Mouse (Mus musculus) ES-E14 (cell line): ENCODE measurements around the gene Slc38a10. TPM values are rescaled to one million over a fixed set of nuclear protein-coding genes. Genes with fewer than 3 reads are reported as not detected.
A peak's percentile ranks its signal among the peaks of the same experiment; 100 is the strongest.

Source experiments
- DNase-seq: peaks from one replicate; pipeline ENCODE4 v3.0.0-alpha.2; 2013; ENCODE audit warnings: low read depth, low spot score
- H3K27ac ChIP-seq: 2 replicates; pipeline ENCODE4 v1.5.1; 2012; ENCODE audit warnings: low read depth, mild to moderate bottlenecking, low read length, moderate library complexity, mixed read lengths; ENCODE audit not compliant: poor library complexity, insufficient read depth, severe bottlenecking
- H3K36me3 ChIP-seq: 2 replicates; pipeline ENCODE4 v1.6.1; 2012; ENCODE audit warnings: mild to moderate bottlenecking, low read length, moderate library complexity, mixed read lengths; ENCODE audit not compliant: control insufficient read depth, poor library complexity, insufficient read depth, severe bottlenecking
- H3K4me1 ChIP-seq, 2 experiments: fragments of 150-350 bp in 1 of 2; sonication (generic) in 1 of 2; 2 replicates each; pipeline ENCODE4 v1.6.1; 2012; ENCODE audit warnings: low read length in 2 of 2, mild to moderate bottlenecking in 1 of 2, mixed read lengths in 1 of 2; ENCODE audit not compliant: control insufficient read depth in 2 of 2, insufficient read depth in 2 of 2, poor library complexity in 1 of 2
- H3K4me3 ChIP-seq, 2 experiments: fragments of 150-350 bp in 1 of 2; sonication (generic) in 1 of 2; 2 replicates each; pipeline ENCODE4 v1.5.1; 2012; ENCODE audit warnings: low read length in 2 of 2, low read depth in 1 of 2, mild to moderate bottlenecking in 1 of 2, mixed read lengths in 1 of 2; ENCODE audit not compliant: insufficient read depth in 1 of 2, poor library complexity in 1 of 2, severe bottlenecking in 1 of 2
- H3K9ac ChIP-seq: 2 replicates; pipeline ENCODE4 v1.6.1; 2012; ENCODE audit warnings: low read depth, mild to moderate bottlenecking, low read length, mixed read lengths; ENCODE audit not compliant: poor library complexity, insufficient read depth, severe bottlenecking
- H3K9me3 ChIP-seq: fragments of 150-350 bp; sonication (generic); 2 replicates; pipeline ENCODE4 v1.6.1; 2012; ENCODE audit warnings: low read depth, mild to moderate bottlenecking, low read length; ENCODE audit not compliant: control insufficient read depth, insufficient read depth
- CHD2 ChIP-seq: IDR thresholded peaks from 2 replicates; pipeline ENCODE4 v1.6.1; 2014; ENCODE audit warnings: mild to moderate bottlenecking, low read depth, low read length, inconsistent platforms
- HCFC1 ChIP-seq: IDR thresholded peaks from 2 replicates; pipeline ENCODE4 v1.6.1; 2012; ENCODE audit warnings: low read length, inconsistent platforms, borderline replicate concordance; ENCODE audit not compliant: insufficient read depth
- MAFK ChIP-seq: IDR thresholded peaks from 2 replicates; pipeline ENCODE4 v1.6.1; 2014; ENCODE audit warnings: mild to moderate bottlenecking, low read depth, low read length, inconsistent platforms; ENCODE audit not compliant: insufficient read depth
- ZC3H11A ChIP-seq: IDR thresholded peaks from 2 replicates; pipeline ENCODE4 v1.6.1; 2012; ENCODE audit warnings: low read depth, mild to moderate bottlenecking, inconsistent platforms, low read length, borderline replicate concordance
- ZNF384 ChIP-seq: IDR thresholded peaks from 2 replicates; pipeline ENCODE4 v1.6.1; 2012; ENCODE audit warnings: low read depth, low read length, inconsistent platforms
- in situ Hi-C, 2 experiments: fragments of 600-800 bp; cut with MboI; formaldehyde crosslinking; loops; one replicate each; pipeline ENCODE4 v1.15.1; 2025; ENCODE audit warnings: low sequenced_read_pairs in 2 of 2, inconsistent platforms in 1 of 2; ENCODE audit not compliant: unreplicated experiment in 2 of 2
- total RNA-seq: library from RNA; depleted of rRNA; stranded (reverse); fragments of 300-350 nt; gene quantifications from 2 replicates; pipeline ENCODE4 v1.2.3, GENCODE M21; 2012

Gene Slc38a10
- total RNA-seq, 1 experiment: 146 TPM

DNA sequence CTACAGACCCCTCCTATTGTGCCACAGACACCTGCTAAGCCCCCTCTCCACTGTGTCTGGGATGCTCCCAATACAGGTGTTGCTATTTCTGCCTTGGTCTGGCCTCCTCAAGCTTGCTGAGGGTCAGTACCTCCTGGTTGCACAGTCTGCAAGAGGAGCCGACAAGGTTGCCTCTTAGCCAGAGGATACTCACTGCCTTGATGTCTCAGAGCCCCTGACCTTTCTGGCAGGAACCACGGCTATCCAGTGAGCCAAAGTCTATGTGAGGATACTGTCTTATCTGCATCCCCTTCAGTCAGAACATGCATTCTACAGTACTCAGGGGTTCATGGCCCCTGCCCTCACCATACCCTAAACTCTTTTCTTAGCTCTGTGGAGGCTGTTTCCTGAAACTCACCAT lies 33.5 kb downstream of the Slc38a10 start:
- Histone ChIP-seq H3K4me3 (no peak overlapping the region), H3K4me1 (peaks cover 0 to 7% of the 10 kb centered on the region in 2 experiments; a peak in 1 of 4 replicates), H3K27ac (no peak overlapping the region), H3K36me3 (peaks cover 27% of the 10 kb centered on the region; the same call in 1 of the 2 replicates), H3K9me3 (no peaks in the 10 kb centered on the region), H3K9ac (no peak overlapping the region)
- TF ChIP-seq MAFK: no peak
- DNase-seq: no peak
- in situ Hi-C loops: loop anchor here in 1 of 2 experiments (10.0 kb wide), 1 partner anchor 87 kb away; no protein-coding TSS in a partner anchor

DNA sequence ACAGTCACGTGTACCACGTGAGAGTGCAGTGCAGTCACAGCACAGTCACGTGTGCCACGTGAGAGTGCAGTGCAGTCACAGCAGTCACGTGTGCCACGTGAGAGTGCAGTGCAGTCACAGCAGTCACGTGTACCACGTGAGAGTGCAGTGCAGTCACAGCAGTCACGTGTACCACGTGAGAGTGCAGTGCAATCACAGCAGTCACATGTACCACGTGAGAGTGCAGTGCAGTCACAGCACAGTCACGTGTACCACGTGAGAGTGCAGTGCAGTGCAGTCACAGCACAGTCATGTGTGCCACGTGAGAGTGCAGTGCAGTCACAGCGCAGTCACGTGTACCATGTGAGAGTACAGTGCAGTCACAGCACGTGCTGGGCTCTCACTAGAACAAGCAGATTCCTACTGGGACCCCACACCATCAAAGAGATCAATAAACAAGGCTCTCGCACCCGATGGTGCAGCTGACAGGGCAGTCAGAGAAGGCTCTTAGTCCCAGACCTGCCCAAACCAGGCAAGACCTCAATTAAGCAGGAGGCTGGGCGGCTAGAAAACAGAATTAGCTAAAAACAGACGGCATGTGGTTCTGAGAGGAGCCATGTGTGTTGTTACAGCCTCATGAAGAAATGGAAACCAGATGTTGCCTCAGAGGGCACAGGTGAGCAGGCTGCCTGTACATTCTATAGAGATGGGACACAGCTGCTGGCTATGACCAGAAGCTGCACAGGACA lies 36.5 kb downstream of the Slc38a10 start:
- Histone ChIP-seq H3K9ac (no peak overlapping the region), H3K4me3 (no peak overlapping the region), H3K36me3 (peaks cover 21% of the 10 kb centered on the region; the same call in 1 of the 2 replicates), H3K9me3 (no peaks in the 10 kb centered on the region), H3K27ac (no peak overlapping the region), H3K4me1 (peaks cover 0 to 9% of the 10 kb centered on the region in 2 experiments; a peak in 1 of 4 replicates)
- in situ Hi-C loops: loop anchor here in 1 of 2 experiments (10.0 kb wide), 1 partner anchor 90 kb away; no protein-coding TSS in a partner anchor
- TF ChIP-seq ZC3H11A (no peak), MAFK (no peak), HCFC1 (no peak), ZNF384 (no peak), CHD2 (no peak)
- DNase-seq: no peak

DNA sequence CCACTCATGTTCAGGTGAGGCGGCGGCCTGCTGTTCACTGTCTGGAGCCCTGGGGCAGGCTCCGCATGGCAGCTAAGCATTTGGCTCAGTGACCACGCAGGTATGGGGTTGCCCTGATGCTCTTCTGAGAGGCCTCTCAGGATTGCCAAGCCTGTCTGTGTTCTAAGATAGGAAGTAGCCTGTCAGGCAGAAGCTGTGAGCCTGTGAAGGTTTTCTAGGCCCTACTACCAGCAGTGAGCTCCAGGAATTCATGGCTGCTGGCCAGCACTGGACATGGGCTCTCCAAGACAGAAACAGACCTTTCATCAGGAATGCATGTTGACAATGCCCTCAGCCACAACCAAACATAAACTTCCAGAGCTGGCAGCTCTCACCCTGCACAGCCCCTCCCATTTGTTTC lies 39.0 kb downstream of the Slc38a10 start:
- peaks cover 0 to 16% of the 10 kb centered on the region in 2 experiments; a peak in 2 of 4 replicates for H3K4me1 ChIP-seq
- no peaks in the 10 kb centered on the region for H3K9me3 ChIP-seq
- TF ChIP-seq HCFC1 (no peak), ZNF384 (no peak), ZC3H11A (no peak), CHD2 (no peak), MAFK (no peak)
- H3K4me3 ChIP-seq: no peak overlapping the region
- H3K9ac ChIP-seq: no peak overlapping the region
- H3K27ac ChIP-seq: no peak overlapping the region
- peaks cover 21% of the 10 kb centered on the region; the same call in 1 of the 2 replicates for H3K36me3 ChIP-seq
- DNase-seq: no peak
- in situ Hi-C loops: loop anchor here in 1 of 2 experiments (10.0 kb wide), 1 partner anchor 93 kb away; no protein-coding TSS in a partner anchor

DNA sequence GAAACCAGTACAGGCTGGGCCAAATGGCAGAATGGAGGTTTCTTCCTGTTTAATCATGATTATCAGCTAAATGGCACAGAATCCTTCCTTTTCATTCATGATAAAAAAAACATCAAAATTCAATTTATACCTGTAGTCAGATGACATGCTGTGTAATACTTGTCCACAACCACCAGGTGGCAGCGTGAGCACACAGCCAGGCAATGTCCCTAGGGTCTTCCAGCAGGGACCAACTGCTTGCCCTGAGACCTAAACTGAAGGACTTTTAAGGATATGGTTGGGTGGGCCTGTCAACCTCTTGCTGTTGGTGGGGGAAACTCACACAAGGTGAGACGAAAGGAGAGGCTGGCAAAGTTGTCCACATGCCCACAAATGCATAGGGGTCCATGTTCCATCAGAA lies 40.1 kb downstream of the Slc38a10 start:
- H3K4me1 ChIP-seq: peaks cover 0 to 16% of the 10 kb centered on the region in 2 experiments; a peak in 2 of 4 replicates
- no peaks in the 10 kb centered on the region for H3K9me3 ChIP-seq
- no peak overlapping the region for H3K4me3 ChIP-seq
- no peak for DNase-seq
- in situ Hi-C loops: loop anchor here in 1 of 2 experiments (10.0 kb wide), 1 partner anchor 94 kb away; no protein-coding TSS in a partner anchor
- H3K9ac ChIP-seq: no peak overlapping the region
- peaks cover 18% of the 10 kb centered on the region; the same call in 1 of the 2 replicates for H3K36me3 ChIP-seq
- H3K27ac ChIP-seq: no peak overlapping the region
- 0 out of 2 replicates have a peak, but pooled peaks have one; percentile 8 for TF ChIP-seq ZC3H11A
- no peak for TF ChIP-seq ZNF384
- no peak for TF ChIP-seq CHD2
- TF ChIP-seq HCFC1: no peak
